Mouse (Mus musculus) heart, postnatal 0 days (tissue): ENCODE results near the gene Bptf.

ENCODE experiments used
- CTCF ChIP-seq: IDR thresholded peaks from 2 replicates; pipeline ENCODE4 v1.5.1; 2016; ENCODE audit warnings: antibody characterized with exemption, control low read depth, low read depth
- EP300 ChIP-seq: IDR thresholded peaks from 2 replicates; pipeline ENCODE4 v1.6.1; 2016; ENCODE audit warnings: antibody characterized with exemption, low read depth

- TF ChIP-seq CTCF, result no peak
- TF ChIP-seq EP300, result no peak
Observed at GRCm38 (mm10) chr11:107019318-107019717, 112.6 kb downstream of the Bptf start.
